Mouse (Mus musculus) hindbrain, embryonic 12.5 days (tissue): ENCODE results near the gene Gpsm1. TPM values are rescaled to one million over a fixed set of nuclear protein-coding genes. Genes with fewer than 3 reads are reported as not detected.
A peak's percentile ranks its signal among the peaks of the same experiment; 100 is the strongest.

Experiments
- ATAC-seq: fragments of 200-750 bp; cut with Nextera tagmentation; 2 replicates; pipeline ENCODE4 v1.8.0; 2017; ENCODE audit warnings: moderate TSS enrichment; ENCODE audit not compliant: low FRiP score
- H3K27ac ChIP-seq: fragments of 300-500 bp; sonication (generic); 2 replicates; pipeline ENCODE4 v1.5.1; 2016; ENCODE audit warnings: mild to moderate bottlenecking
- H3K27me3 ChIP-seq: fragments of 300-500 bp; sonication (generic); 2 replicates; pipeline ENCODE4 v1.6.1; 2016; ENCODE audit warnings: mild to moderate bottlenecking
- H3K36me3 ChIP-seq: fragments of 300-500 bp; sonication (generic); 2 replicates; pipeline ENCODE4 v1.6.1; 2016; ENCODE audit warnings: mild to moderate bottlenecking
- H3K4me1 ChIP-seq: fragments of 300-500 bp; sonication (generic); 2 replicates; pipeline ENCODE4 v1.6.1; 2016
- H3K4me2 ChIP-seq: fragments of 300-500 bp; sonication (generic); replicated peaks from 2 replicates; pipeline ENCODE4 v1.6.1; 2016; ENCODE audit warnings: mild to moderate bottlenecking
- H3K4me3 ChIP-seq: fragments of 300-500 bp; sonication (generic); 2 replicates; pipeline ENCODE4 v1.5.1; 2016; ENCODE audit warnings: mild to moderate bottlenecking
- H3K9ac ChIP-seq: fragments of 300-500 bp; sonication (generic); 2 replicates; pipeline ENCODE4 v1.6.1; 2016; ENCODE audit warnings: mild to moderate bottlenecking, moderate library complexity
- H3K9me3 ChIP-seq: fragments of 300-500 bp; sonication (generic); replicated peaks from 2 replicates; pipeline ENCODE4 v1.6.1; 2016; ENCODE audit warnings: mild to moderate bottlenecking
- WGBS: fragments of 180-500 bp; shearing (Covaris S2); methylation state at CpG from one replicate; pipeline ENCODE4 v1.1.7; 2016; 5-methylcytosine and 5-hydroxymethylcytosine counted together
- polyA plus RNA-seq: library from polyadenylated mRNA; unstranded; fragments of >200 nt; fragmentation: Nextera tagmentation; extraction: Ambion mirVana; gene quantifications from 2 replicates; pipeline ENCODE4 v1.2.1, GENCODE M21; 2016

Gpsm1 gene
- polyA plus RNA-seq, 1 experiment from 2014 or later, result 133 TPM

DNA sequence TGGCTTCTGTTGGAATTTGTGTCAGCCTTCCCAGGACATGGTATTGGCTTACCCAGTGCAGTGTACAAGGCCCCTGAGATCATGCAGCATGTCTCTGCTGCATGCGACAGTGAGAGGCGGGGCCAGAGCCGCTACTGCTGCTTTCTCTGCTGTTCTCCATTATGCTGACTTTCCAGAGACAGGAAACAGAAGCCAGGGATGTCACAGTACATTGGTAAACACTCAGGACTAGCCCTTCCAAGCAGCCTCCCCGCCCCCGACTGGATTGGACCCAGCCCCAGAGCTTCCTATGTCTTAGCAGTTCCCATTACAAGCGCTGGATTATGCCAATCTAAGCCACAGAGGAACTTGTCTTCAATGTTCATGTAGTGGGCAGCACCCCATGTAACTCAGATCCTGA lies 32.9 kb downstream of the Gpsm1 start:
- 72% methylated on average over 6 of the region's 6 CpGs for WGBS
- Histone ChIP-seq H3K4me1 (peaks cover 21% of the 10 kb centered on the region), H3K4me2 (no peak overlapping the region), H3K27ac (peak overlapping the region; percentile 7; the same call in 1 of the 2 replicates), H3K36me3 (peaks cover 71% of the 10 kb centered on the region), H3K27me3 (no peaks in the 10 kb centered on the region), H3K9ac (no peak overlapping the region), H3K4me3 (no peak overlapping the region), H3K9me3 (no peaks in the 10 kb centered on the region)
- ATAC-seq, result no peak

DNA sequence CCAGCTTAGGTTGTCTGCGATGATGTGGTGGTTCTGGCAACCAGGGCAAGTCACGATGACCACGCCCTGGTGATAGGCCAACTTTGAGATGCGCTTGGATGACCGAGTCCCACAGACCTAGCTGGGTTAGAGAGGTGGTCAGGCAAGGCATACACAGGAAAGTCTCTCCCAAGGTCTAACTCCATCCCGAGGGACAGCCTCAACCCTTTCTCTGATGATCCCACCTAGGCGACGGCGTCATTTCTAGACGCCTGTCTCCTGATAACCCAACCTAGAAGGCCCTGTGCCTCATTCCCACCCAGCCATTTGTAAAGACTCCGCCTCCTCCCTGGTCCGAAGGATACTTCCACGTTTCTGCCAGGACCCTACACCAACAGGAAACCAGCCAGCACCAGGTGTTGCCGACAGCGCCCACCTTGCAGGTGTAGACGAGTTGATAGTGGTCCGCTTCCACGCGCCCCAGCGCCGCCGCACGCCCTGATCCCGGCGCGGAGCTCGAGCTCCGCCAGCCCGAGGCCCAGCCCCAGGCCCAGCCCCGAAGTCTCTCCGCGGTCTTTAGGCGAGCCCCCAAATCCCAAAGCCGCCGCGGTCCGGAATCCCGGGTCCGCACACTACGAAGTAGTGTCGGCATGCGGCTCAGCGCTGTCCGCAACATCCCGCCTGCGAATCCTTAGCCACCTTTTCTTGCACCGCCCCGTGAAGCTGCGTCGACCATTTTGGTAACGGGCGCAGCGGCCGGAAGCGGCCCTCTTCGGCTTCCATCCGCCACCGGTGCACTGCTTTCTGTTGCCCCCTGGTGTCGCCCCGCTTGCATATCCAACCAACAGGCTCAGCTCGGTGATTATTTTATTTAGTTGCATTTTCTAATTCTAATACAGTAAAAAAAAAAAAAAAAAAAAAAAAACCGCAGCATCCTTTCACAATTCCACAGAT lies 36.3 kb downstream of the Gpsm1 start, which contains the start of gene Dnlz:
Gene Dnlz, minus strand, starts transcription at position 753 of the 933 bp plus-strand sequence.
- H3K4me3 ChIP-seq, result peak within 1 kb of the TSS; percentile 78
- peak within 1 kb of the TSS; percentile 88 for H3K27ac ChIP-seq
- H3K27me3 ChIP-seq, result no peaks in the 10 kb centered on the region
- H3K4me2 ChIP-seq, result peak within 1 kb of the TSS; percentile 96
- WGBS, result 3% methylated on average over 62 of the region's 62 CpGs
- peaks cover 26% of the 10 kb centered on the region for H3K4me1 ChIP-seq
- H3K36me3 ChIP-seq, result peaks cover 37% of the 10 kb centered on the region
- H3K9me3 ChIP-seq, result no peaks in the 10 kb centered on the region
- peak within 1 kb of the TSS; percentile 91 for H3K9ac ChIP-seq
- ATAC-seq, result peak; percentile 79

DNA sequence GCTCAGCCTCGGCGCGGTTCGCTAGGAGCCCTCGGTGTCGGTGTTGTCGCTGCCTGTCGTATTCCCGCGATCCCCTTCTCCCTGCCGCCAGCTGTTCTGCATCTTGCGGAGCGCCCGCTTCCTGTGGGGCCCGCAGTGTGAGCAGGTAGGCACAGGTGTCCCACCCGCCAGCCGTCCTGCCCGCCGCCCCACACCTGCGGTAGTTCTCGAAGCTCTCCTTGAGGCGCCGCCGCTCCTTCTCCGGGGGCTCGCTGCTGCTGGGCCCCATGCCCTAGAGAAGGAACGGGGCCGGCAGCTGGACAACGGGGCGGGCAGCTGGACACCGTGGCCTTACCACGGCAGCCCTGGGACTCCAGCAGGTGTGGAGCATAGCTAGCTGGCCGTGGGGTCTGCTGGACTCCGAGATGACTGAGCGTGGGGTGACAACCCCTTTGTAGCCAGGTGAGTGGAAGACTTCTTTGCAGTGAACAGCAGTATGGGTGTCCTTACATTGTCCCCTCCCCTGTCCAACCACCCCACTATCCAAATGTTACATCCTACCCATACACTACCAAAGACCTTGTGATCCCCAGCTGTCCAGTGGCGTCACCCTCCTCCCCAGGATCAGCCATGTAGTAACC lies 37.1 kb downstream of the Gpsm1 start:
- H3K36me3 ChIP-seq, result peaks cover 29% of the 10 kb centered on the region
- peak overlapping the region; percentile 75 for H3K27ac ChIP-seq
- H3K4me1 ChIP-seq, result peaks cover 26% of the 10 kb centered on the region
- 2% methylated on average over 36 of the region's 36 CpGs for WGBS
- peak overlapping the region; percentile 96 for H3K4me2 ChIP-seq
- no peaks in the 10 kb centered on the region for H3K9me3 ChIP-seq
- H3K27me3 ChIP-seq, result no peaks in the 10 kb centered on the region
- H3K9ac ChIP-seq, result peak overlapping the region; percentile 91
- peak overlapping the region; percentile 78 for H3K4me3 ChIP-seq
- peak; percentile 41 for ATAC-seq

DNA sequence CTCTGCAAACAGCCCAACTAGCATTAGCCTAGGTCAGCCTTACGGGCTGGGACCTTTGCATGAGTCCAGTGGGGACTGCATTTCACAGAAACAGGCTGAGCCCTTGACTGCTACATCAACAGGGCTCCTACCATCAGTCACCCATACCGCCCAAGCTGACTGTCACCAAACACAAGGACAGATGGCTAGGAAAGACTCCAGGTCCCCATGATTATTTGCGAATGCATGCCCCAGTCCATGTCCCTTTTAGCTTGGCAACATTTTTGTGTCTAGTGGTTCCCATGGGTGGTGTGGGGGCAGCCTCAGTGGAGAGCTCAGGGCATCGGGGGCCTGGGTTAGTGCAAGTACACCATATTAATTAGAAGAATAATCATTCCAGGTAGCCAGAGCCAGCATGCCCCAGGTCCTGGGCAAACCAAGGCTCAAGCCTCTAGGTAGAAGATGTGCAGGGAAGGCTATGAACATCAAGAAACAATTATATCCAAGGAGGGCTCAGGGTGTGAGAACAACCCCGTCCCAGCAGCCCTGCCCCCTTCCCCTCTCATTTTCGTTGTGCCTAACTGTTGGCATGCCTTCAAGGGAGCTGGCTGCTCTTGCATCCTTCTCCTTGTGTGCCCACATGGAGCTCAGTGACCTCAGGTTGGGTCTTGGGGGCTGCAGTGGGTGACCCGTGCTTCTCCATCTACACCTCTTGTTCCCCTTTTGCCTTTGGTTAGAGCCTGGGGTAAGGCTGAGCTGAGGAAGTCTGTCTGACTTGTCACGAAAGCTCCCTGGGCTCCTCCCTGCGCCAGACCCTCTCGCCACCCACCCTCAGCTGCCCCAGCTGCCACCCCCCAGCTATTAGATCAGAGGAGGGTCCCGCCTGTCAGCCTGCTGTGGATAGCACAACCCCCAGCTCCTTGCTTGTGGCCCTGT lies 38.0 kb downstream of the Gpsm1 start:
- 83% methylated on average over 11 of the region's 11 CpGs for WGBS
- Histone ChIP-seq H3K4me2 (peak overlapping the region; percentile 96), H3K4me3 (peak overlapping the region; percentile 78), H3K9ac (peak overlapping the region; percentile 91), H3K9me3 (no peaks in the 10 kb centered on the region), H3K36me3 (peaks cover 20% of the 10 kb centered on the region), H3K27me3 (no peaks in the 10 kb centered on the region), H3K4me1 (peaks cover 30% of the 10 kb centered on the region), H3K27ac (no peak overlapping the region)
- no peak for ATAC-seq

DNA sequence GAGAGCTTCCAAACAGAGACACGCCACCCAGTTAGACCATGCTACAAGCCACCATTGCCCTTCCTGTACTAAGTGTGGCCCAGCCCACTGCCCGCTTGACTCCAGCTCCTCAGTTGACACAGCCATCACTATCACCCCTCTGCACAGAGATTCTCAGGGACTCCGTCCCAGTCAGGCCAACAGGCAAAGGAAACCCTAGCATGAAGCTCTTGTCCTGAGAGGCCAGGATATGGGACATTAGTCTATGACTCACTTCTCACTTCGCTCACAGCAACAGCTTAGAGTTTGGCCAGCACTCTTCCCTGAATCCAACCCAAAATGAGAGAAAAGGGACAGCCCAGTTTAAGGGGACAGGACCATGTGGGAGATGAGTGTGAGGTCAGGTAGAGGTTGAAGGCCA lies 39.1 kb downstream of the Gpsm1 start:
- Histone ChIP-seq H3K27me3 (no peaks in the 10 kb centered on the region), H3K27ac (no peak overlapping the region), H3K9ac (0 out of 2 replicates have a peak overlapping the region, but pooled peaks have one; percentile 13), H3K36me3 (peaks cover 9% of the 10 kb centered on the region), H3K4me2 (no peak overlapping the region), H3K4me1 (peaks cover 30% of the 10 kb centered on the region), H3K4me3 (no peak overlapping the region), H3K9me3 (no peaks in the 10 kb centered on the region)
- 92% methylated on average over 4 of the region's 4 CpGs for WGBS
- ATAC-seq, result no peak

DNA sequence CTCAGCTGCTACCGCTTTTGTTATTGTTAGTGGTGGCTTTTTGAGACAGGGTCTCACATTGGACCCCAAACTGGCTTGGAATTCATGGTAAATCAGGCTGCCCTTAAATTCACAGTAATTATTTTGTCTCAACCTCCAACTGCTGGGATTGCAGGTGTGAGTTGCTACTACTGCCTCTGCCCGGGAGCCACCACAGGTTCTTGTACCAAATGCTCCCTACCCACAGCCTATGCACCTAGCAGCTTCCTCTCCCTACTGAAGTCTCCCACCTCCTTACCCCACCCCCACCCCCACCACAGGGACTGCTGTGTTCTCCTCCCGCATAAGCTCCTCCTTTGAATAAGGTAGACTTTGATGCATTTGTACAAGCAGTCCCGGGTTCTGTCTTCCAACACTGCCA lies 40.9 kb downstream of the Gpsm1 start:
- no peak overlapping the region for H3K27ac ChIP-seq
- no peak overlapping the region for H3K4me2 ChIP-seq
- H3K9me3 ChIP-seq, result no peaks in the 10 kb centered on the region
- 86% methylated on average over 4 of the region's 4 CpGs for WGBS
- H3K9ac ChIP-seq, result no peak overlapping the region
- H3K4me3 ChIP-seq, result no peak overlapping the region
- H3K4me1 ChIP-seq, result peaks cover 20% of the 10 kb centered on the region
- no peak for ATAC-seq
- peaks cover 5% of the 10 kb centered on the region; the same call in 1 of the 2 replicates for H3K36me3 ChIP-seq
- no peaks in the 10 kb centered on the region for H3K27me3 ChIP-seq

DNA sequence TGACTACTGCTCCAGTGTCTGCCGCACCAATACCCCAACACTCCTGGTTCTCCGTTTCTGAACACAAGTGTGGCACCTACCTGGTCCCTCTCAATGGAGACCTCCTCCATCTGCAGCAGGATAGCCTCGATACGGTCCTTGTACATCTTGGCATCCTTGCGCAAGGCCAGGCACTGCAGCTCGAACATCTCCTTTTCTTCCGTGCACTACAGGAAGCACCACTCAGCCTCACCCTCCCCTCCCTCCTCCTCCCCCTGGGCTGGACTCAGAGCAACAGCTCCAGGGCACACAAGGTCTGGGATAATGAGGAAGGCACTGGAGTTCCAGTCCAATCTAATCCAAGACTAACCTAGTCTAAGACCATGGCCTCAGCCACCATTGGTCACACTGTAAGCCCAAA lies 41.4 kb downstream of the Gpsm1 start:
- Histone ChIP-seq H3K9me3 (no peaks in the 10 kb centered on the region), H3K27me3 (no peaks in the 10 kb centered on the region), H3K9ac (no peak overlapping the region), H3K4me3 (no peak overlapping the region), H3K27ac (no peak overlapping the region), H3K4me2 (no peak overlapping the region), H3K36me3 (peaks cover 7% of the 10 kb centered on the region; the same call in 1 of the 2 replicates), H3K4me1 (peaks cover 18% of the 10 kb centered on the region)
- ATAC-seq, result no peak
- WGBS, result 78% methylated on average over 7 of the region's 7 CpGs

DNA sequence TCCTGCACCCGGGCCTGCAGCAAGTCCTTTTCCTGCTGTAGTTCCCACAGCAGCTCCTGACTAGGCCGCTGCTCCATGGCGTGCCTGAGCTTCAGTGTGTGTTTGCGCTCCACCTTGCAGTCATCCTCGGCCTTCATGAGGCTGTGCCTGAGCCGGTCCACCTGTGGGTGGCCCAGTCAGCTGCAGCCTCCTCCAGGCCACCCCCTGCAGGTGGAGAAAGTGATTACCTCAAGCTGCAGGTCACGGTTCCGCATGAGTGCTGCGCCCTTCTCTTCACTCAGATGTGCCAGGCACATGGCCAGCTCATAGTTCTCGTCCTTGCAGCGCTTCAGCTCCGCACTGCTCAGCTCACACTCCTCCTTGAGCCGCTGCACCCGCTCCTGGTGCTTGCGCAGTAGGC lies 42.2 kb downstream of the Gpsm1 start:
- Histone ChIP-seq H3K4me1 (peaks cover 16% of the 10 kb centered on the region), H3K9ac (peak overlapping the region; percentile 13; the same call in 1 of the 2 replicates), H3K4me3 (no peak overlapping the region), H3K9me3 (no peaks in the 10 kb centered on the region), H3K4me2 (no peak overlapping the region), H3K27me3 (no peaks in the 10 kb centered on the region), H3K36me3 (peaks cover 7% of the 10 kb centered on the region; the same call in 1 of the 2 replicates), H3K27ac (no peak overlapping the region)
- WGBS, result 58% methylated on average over 15 of the region's 15 CpGs
- no peak for ATAC-seq

DNA sequence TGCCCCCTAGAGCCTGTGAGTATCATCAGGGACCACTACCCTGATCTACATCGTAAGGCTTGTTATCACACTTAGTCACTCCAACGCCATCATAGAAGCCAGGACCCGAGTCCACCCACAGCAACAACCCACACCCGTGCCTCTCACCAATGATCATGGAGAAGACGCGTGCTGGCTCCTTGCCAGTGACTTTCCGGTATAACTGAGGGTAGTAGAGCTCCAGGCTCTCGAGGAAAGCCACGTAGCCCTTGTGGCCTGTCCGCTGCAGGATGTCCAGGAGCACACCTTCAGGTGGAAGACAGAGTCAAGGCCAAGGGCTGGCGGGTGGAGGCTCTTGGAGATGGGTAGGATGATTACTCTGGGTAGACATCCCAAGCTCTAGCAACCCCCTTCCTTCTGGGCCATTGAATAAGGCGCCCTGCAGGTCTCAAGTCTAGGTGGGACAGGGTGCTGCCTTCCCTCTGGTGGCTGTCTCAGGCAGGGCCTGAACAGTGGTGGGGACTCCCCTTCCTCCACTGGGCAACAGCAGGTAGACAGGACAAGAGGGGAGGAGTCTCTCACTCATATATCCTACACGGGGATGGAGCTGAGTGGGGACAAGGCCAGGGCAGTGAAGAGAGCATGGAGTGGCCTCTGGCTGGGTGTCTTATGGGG lies 43.5 kb downstream of the Gpsm1 start:
- peaks cover 16% of the 10 kb centered on the region for H3K36me3 ChIP-seq
- H3K27me3 ChIP-seq, result no peaks in the 10 kb centered on the region
- no peak overlapping the region for H3K4me3 ChIP-seq
- H3K4me2 ChIP-seq, result no peak overlapping the region
- H3K4me1 ChIP-seq, result peaks cover 5% of the 10 kb centered on the region
- 91% methylated on average over 13 of the region's 13 CpGs for WGBS
- no peaks in the 10 kb centered on the region for H3K9me3 ChIP-seq
- no peak for ATAC-seq
- H3K27ac ChIP-seq, result no peak overlapping the region
- H3K9ac ChIP-seq, result no peak overlapping the region

DNA sequence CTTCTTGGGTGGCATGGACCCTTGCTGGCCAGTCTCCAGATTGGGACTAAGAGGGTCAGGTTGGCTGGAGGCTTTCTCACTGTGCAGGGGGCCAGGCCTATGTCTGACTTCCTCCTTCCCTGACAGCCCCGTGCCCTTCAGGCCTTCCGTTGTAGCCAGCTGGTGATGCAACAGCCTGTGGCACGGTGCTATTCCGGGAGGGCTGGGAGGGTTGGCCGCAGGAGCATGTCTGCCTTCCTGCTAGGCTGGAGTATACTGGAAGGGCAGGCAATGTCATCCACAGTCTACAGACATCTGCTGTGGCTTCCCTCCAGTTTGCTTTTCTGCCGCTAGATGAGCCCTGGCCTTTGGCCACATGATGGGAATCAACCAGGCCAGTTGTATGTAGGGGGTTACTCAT lies 44.7 kb downstream of the Gpsm1 start:
- WGBS, result 88% methylated on average over 6 of the region's 6 CpGs
- Histone ChIP-seq H3K9ac (no peak overlapping the region; the same call in 1 of the 2 replicates), H3K27ac (no peak overlapping the region), H3K36me3 (peaks cover 26% of the 10 kb centered on the region), H3K4me1 (peaks cover 5% of the 10 kb centered on the region; the same call in 1 of the 2 replicates), H3K4me2 (no peak overlapping the region), H3K9me3 (no peaks in the 10 kb centered on the region), H3K27me3 (no peaks in the 10 kb centered on the region), H3K4me3 (no peak overlapping the region)
- no peak for ATAC-seq

DNA sequence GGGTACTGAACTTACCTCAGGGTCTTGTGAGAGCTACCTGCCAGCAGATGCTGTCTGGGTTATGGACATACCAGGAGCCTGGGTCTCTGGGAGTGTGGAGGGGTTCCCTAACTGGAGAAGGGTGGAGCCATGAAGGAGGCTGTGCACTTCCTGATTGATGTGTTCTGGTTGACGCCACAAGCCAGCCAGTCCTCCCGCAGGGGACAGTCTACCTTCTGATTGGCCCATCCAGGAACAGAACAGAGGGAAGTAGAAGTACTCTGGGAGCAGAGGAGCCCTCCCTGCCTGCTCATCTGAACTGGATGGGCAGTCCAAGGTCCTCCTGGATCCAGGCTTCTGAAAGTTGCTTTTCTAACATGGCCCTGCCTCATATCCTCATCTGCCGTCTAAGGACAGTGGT lies 45.5 kb downstream of the Gpsm1 start, which contains the start of gene Card9:
Gene Card9, minus strand, starts transcription at position 147 of the 400 bp plus-strand sequence.
- Histone ChIP-seq H3K36me3 (peaks cover 34% of the 10 kb centered on the region), H3K9ac (no peak within 1 kb of the TSS; the same call in 1 of the 2 replicates), H3K27ac (no peak within 1 kb of the TSS; the same call in 1 of the 2 replicates), H3K4me3 (no peak within 1 kb of the TSS), H3K9me3 (no peaks in the 10 kb centered on the region), H3K4me1 (peaks cover 5% of the 10 kb centered on the region; the same call in 1 of the 2 replicates), H3K27me3 (no peaks in the 10 kb centered on the region), H3K4me2 (no peak within 1 kb of the TSS)
- no peak for ATAC-seq
- 47% methylated on average over 3 of the region's 3 CpGs for WGBS
